Mouse (Mus musculus) limb, embryonic 11.5 days (tissue): ENCODE results near the gene Coq5. TPM values are rescaled to one million over a fixed set of nuclear protein-coding genes. Genes with fewer than 3 reads are reported as not detected.

Experiments used
- ATAC-seq: fragments of 200-750 bp; cut with Nextera tagmentation; 2 replicates; pipeline ENCODE4 v1.8.0; 2017; ENCODE audit warnings: low read depth; ENCODE audit not compliant: insufficient number of reproducible peaks, low FRiP score, low TSS enrichment
- DNase-seq: peaks from one replicate; pipeline ENCODE4 v3.0.0-alpha.2; 2015; ENCODE audit warnings: low spot score
- H3K27ac ChIP-seq: fragments of 300-500 bp; sonication (generic); replicated peaks from 2 replicates; pipeline ENCODE4 v1.5.1; 2014; ENCODE audit warnings: low read depth, mild to moderate bottlenecking, low read length
- H3K27me3 ChIP-seq: fragments of 300-500 bp; sonication (generic); 2 replicates; pipeline ENCODE4 v1.6.1; 2014; ENCODE audit warnings: mild to moderate bottlenecking, low read length, mixed read lengths; ENCODE audit not compliant: control insufficient read depth, insufficient read depth
- H3K36me3 ChIP-seq: fragments of 300-500 bp; sonication (generic); 2 replicates; pipeline ENCODE4 v1.6.1; 2014; ENCODE audit warnings: mild to moderate bottlenecking, low read length, moderate library complexity, mixed read lengths; ENCODE audit not compliant: control insufficient read depth, insufficient read depth
- H3K4me1 ChIP-seq: fragments of 300-500 bp; sonication (generic); 2 replicates; pipeline ENCODE4 v1.6.1; 2014; ENCODE audit warnings: low read length, mixed read lengths; ENCODE audit not compliant: control insufficient read depth, insufficient read depth
- H3K4me2 ChIP-seq: fragments of 300-500 bp; sonication (generic); 2 replicates; pipeline ENCODE4 v1.6.1; 2014; ENCODE audit warnings: low read depth, mild to moderate bottlenecking, moderate library complexity; ENCODE audit not compliant: severe bottlenecking
- H3K4me3 ChIP-seq: fragments of 300-500 bp; sonication (generic); 2 replicates; pipeline ENCODE4 v1.5.1; 2014; ENCODE audit warnings: low read depth, low read length
- H3K9ac ChIP-seq: fragments of 300-500 bp; sonication (generic); 2 replicates; pipeline ENCODE4 v1.6.1; 2014; ENCODE audit warnings: mild to moderate bottlenecking, low read length
- H3K9me3 ChIP-seq: fragments of 300-500 bp; sonication (generic); 2 replicates; pipeline ENCODE4 v1.6.1; 2016; ENCODE audit warnings: low read length; ENCODE audit not compliant: control insufficient read depth
- WGBS: fragments of 180-500 bp; shearing (Covaris S2); extraction: QIAGEN DNeasy Blood & Tissue Kit; methylation state at CpG from one replicate; pipeline ENCODE4 v1.1.7; 2014; 5-methylcytosine and 5-hydroxymethylcytosine counted together
- polyA plus RNA-seq: library from polyadenylated mRNA; unstranded; fragments of >200 nt; fragmentation: Nextera tagmentation; extraction: Ambion mirVana; gene quantifications from 2 replicates; pipeline ENCODE4 v1.2.1, GENCODE M21; 2014

Gene Coq5
- polyA plus RNA-seq, 1 experiment from 2014 or later: 51.4 TPM

DNA sequence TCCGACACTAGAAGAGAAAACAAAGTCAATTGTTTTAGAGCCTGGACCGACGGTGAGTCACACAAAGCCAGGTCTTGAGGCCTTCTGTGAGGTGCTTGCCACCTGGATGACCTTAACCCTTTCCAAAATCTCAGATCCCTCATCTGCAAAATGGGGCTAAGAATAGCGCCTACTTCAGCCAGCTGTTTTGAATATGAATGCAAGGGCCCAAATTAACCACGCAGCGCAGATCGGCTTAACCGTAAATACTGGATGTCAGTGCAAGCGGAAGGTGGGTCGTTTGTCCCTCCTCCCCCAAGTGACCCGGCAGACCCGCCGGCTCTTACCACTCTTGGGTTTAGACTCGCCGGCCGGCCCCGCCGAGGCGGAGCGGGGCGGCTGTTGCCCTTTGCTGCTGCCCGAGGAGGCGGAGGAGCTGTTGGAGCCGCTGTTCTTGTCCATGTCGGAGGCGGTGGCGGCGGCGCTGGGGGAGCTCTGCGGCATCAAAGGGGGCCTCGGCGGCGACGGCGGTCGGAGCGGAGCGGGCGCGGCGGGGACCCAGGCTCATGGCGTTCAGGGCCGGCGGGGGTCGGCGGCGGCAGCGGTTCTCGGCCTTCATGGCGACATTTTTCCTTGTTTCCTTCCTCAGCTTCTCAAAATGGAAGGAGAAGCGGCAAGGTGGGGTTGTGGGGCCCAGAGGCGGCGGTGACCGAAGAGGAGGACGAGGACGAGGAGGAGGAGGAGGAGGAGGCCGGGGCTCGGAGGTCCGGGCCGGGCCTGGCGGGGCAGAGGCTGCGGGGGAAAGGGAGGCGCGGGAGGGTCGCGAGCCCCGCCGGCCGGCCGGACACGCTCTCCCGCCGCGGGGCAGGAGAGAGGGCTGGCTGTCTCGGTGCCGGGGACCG, 7.3 kb upstream of the Coq5 start:
- under 1% methylated on average over 74 of the region's 77 CpGs for WGBS
- Histone ChIP-seq H3K27me3 (no peaks in the 10 kb centered on the region), H3K4me1 (peaks cover 2% of the 10 kb centered on the region; the same call in 1 of the 2 replicates), H3K9ac (peak overlapping the region; percentile 95), H3K36me3 (no peaks in the 10 kb centered on the region; the same call in 1 of the 2 replicates), H3K4me3 (peak overlapping the region; percentile 93), H3K27ac (peak overlapping the region; percentile 63; the same call in 1 of the 2 replicates), H3K9me3 (no peaks in the 10 kb centered on the region), H3K4me2 (peak overlapping the region; percentile 81)
- peak; percentile 4; the same call in 1 of the 2 replicates for ATAC-seq
- DNase-seq: peak; percentile 60

- Histone ChIP-seq H3K36me3 (no peaks in the 10 kb centered on the region; the same call in 1 of the 2 replicates), H3K9me3 (no peaks in the 10 kb centered on the region), H3K9ac (peak within 1 kb of the TSS; percentile 95), H3K4me1 (peaks cover 2% of the 10 kb centered on the region; the same call in 1 of the 2 replicates), H3K4me3 (peak within 1 kb of the TSS; percentile 93), H3K27me3 (no peaks in the 10 kb centered on the region), H3K27ac (peak within 1 kb of the TSS; percentile 63; the same call in 1 of the 2 replicates), H3K4me2 (peak within 1 kb of the TSS; percentile 81)
- ATAC-seq (peak; percentile 90), DNase-seq (peak; percentile 100)
- 14% methylated on average over 26 of the region's 26 CpGs for WGBS
Observed at GRCm38 (mm10) chr5:115272812-115273548, 6.5 kb upstream of the Coq5 start, which contains the start of gene Rnf10. TSS of gene Rnf10 (minus strand) at chr5:115272898.

DNA sequence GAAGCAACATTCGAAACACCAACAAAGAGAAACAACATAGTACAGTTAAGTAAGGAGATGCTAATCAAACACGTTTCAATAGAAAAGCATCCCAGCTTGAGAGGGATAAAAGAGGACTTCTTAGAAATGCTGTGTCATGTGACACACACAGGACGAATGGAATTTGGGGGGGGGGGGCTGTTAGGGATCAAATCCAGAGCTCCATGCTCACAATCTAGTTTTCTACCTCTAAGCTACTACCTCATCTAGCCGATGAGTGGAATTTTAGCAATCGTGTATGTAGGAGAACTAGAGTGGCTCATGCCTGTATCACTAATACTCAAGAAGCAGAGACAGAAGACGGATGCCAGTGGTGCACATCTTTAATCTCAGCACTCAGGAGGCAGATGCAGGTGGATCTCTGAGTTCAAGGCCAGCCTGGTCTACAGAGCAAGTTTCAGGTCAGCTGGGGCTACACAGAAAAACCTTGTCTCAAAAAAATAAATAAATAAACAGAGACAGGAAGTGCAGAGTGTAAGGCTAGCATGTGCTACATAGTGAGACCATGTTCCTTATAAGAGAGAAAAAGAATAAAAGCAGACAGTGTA, 5.8 kb upstream of the Coq5 start:
- no peak overlapping the region; the same call in 1 of the 2 replicates for H3K4me3 ChIP-seq
- WGBS: 84% methylated on average over 6 of the region's 6 CpGs
- no peak overlapping the region for H3K27ac ChIP-seq

DNA sequence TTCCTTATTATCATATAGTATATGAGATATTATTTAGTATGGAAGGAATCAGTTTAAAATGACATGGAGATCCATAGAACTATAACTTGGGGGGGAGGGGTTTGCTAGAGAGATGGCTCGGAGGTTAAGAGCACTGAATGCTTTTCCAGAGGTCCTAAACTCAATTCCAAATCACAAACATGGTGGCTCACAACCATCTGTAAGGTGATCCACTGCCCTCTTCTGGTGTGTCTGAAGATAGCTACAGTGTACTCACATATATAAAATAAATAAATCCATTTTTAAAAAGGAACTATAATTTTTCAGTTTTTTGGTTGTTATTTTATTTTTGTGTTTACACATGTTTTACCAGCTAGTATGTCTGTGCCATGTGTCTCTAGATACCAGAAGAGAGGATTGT, 5.1 kb upstream of the Coq5 start:
- 96% methylated on average over 1 of the region's 1 CpGs for WGBS
- H3K9ac ChIP-seq: no peak overlapping the region
- no peak overlapping the region for H3K4me2 ChIP-seq
- no peak overlapping the region for H3K27ac ChIP-seq
- no peaks in the 10 kb centered on the region; the same call in 1 of the 2 replicates for H3K36me3 ChIP-seq
- DNase-seq (no peak), ATAC-seq (no peak)
- peaks cover 2% of the 10 kb centered on the region; the same call in 1 of the 2 replicates for H3K4me1 ChIP-seq
- no peaks in the 10 kb centered on the region for H3K9me3 ChIP-seq
- H3K4me3 ChIP-seq: no peak overlapping the region
- H3K27me3 ChIP-seq: no peaks in the 10 kb centered on the region

More for the DNA sequence above, 5.8 kb upstream of the Coq5 start:
- Histone ChIP-seq H3K4me2 (no peak overlapping the region), H3K36me3 (no peaks in the 10 kb centered on the region; the same call in 1 of the 2 replicates), H3K27me3 (no peaks in the 10 kb centered on the region), H3K4me1 (peaks cover 2% of the 10 kb centered on the region; the same call in 1 of the 2 replicates), H3K9ac (no peak overlapping the region), H3K9me3 (no peaks in the 10 kb centered on the region)
- DNase-seq (no peak), ATAC-seq (no peak)

DNA sequence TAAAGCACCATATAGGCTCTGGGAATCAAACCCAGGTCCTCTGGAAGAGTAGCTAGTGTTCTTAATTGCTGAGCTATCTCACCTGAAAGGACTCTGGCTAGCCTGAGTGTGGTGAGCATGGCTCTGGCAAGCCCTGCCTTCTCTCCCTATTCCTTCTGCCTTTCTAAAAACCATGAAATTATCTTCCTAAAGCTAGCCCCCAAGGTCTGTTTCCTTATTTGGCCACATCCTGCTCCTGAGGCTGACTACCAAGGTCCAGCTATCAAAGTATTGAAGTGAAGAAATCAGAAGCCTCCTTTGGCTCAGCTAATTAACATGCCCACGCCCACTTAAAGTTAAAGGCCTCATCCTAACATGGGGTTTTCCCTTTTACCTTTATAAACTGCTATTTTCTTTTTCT, 4.7 kb upstream of the Coq5 start:
- DNase-seq (no peak), ATAC-seq (no peak)
- H3K9me3 ChIP-seq: no peaks in the 10 kb centered on the region
- no peak overlapping the region for H3K4me3 ChIP-seq
- no peaks in the 10 kb centered on the region for H3K27me3 ChIP-seq
- H3K4me1 ChIP-seq: peaks cover 2% of the 10 kb centered on the region; the same call in 1 of the 2 replicates
- no peak overlapping the region for H3K27ac ChIP-seq
- no peaks in the 10 kb centered on the region; the same call in 1 of the 2 replicates for H3K36me3 ChIP-seq
- no peak overlapping the region for H3K4me2 ChIP-seq
- no peak overlapping the region for H3K9ac ChIP-seq
- 84% methylated on average over 1 of the region's 1 CpGs for WGBS

DNA sequence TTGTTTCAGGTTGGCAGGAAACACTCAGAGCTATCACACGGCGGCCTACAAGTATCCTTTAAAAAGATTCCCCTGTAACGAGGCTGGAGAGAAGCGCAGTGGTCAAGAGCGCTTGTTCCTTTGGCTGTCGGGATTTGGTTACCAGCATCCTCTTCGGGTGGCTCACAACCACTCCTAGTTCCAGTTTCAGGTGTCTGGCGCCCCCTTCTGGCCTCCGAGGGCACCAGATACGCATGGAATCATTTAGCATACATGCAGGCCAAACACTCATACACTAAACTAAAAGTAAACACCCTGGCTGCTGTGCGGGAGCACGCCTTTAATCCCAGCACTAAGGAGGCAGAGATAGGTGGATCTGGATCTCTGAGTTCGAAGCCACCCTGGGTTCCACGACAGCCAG, 3.5 kb upstream of the Coq5 start:
- no peak overlapping the region for H3K27ac ChIP-seq
- no peak overlapping the region for H3K9ac ChIP-seq
- H3K4me2 ChIP-seq: no peak overlapping the region
- ATAC-seq: no peak
- no peak overlapping the region for H3K4me3 ChIP-seq
- peak; percentile 73 for DNase-seq
- H3K36me3 ChIP-seq: no peaks in the 10 kb centered on the region
- 35% methylated on average over 14 of the region's 14 CpGs for WGBS
- no peaks in the 10 kb centered on the region for H3K27me3 ChIP-seq
- peaks cover 8% of the 10 kb centered on the region for H3K4me1 ChIP-seq
- H3K9me3 ChIP-seq: no peaks in the 10 kb centered on the region

GRCm38 (mm10) chr5:115278053-115278452, 1.4 kb upstream of the Coq5 start:
- Histone ChIP-seq H3K27ac (no peak overlapping the region), H3K9me3 (no peaks in the 10 kb centered on the region), H3K4me1 (peaks cover 6% of the 10 kb centered on the region), H3K4me2 (no peak overlapping the region), H3K36me3 (no peaks in the 10 kb centered on the region), H3K27me3 (no peaks in the 10 kb centered on the region), H3K4me3 (no peak overlapping the region), H3K9ac (no peak overlapping the region)
- no peak for ATAC-seq
- no peak for DNase-seq
- 80% methylated on average over 1 of the region's 1 CpGs for WGBS

DNA sequence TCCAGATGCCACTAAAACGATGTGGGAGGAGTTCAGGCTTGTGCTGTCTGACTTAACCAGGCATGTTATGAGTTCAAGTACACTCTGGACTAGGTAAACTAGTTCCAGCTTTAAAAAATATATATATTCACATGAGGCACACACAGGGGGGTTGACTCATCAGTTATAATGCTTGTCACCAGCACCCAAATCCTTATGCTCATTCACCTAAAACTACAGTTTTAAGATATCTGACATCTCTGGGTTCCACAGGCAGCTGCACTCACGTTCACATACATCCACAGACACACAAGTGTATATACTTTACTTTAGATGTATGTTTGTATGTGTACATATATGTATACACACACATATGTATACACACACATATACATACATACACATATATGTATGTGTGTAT, 681 bp upstream of the Coq5 start:
- H3K4me3 ChIP-seq: no peak overlapping the region
- no peak overlapping the region for H3K4me2 ChIP-seq
- WGBS: 70% methylated on average over 2 of the region's 2 CpGs
- no peak for ATAC-seq
- H3K9ac ChIP-seq: no peak overlapping the region
- DNase-seq: no peak
- H3K36me3 ChIP-seq: 0 out of 2 replicates have a peak, but pooled peaks cover 2% of the 10 kb centered on the region
- no peaks in the 10 kb centered on the region for H3K9me3 ChIP-seq
- no peak overlapping the region for H3K27ac ChIP-seq
- H3K27me3 ChIP-seq: no peaks in the 10 kb centered on the region
- peaks cover 6% of the 10 kb centered on the region for H3K4me1 ChIP-seq
